Mouse (Mus musculus): ENCODE results near the gene Catip. TPM values are rescaled to one million over a fixed set of nuclear protein-coding genes. Genes with fewer than 3 reads are reported as not detected.

Gene Catip
- polyA plus RNA-seq, 1 experiment from 2014 or later, result 1.1 TPM

DNA sequence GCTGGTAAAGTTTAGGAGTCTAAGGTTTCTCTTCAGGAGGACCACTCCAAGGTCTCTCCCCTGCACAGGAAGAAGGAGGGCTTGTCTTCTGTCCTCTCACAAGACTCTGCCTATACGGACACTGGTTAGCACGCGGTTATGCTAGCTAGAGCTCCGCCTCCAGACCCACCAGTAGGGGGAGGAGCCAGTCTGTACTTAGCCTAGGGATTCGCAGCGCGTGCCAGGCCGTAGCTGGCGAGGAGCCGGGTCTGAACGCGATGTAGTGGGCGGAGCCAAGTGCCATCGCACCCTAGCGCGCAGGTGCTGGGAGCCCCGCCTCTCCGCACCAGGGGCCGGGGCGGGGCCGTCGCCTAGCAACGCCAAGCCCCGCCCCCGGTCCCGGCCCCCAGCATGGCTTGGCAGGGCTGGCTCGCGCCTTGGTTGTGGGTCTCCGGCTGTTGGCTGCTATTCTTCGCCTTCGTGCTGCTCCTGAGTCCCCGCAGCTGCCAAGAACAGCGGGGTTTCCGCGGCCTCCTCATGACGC lies 29.6 kb upstream of the Catip start:
- peak; percentile 94 for ATAC-seq (replicated peaks; ENCODE audit: extremely low read depth, insufficient read depth, low FRiP score)
- peaks cover 51% of the 10 kb centered on the region for H3K4me1 ChIP-seq (ENCODE audit: control insufficient read depth, insufficient read depth, low read length)
- H3K27ac ChIP-seq (ENCODE audit: low read length), result peak overlapping the region; percentile 91
- peak overlapping the region; percentile 63 for H3K4me3 ChIP-seq (ENCODE audit: low read length)
- no peaks in the 10 kb centered on the region for H3K9me3 ChIP-seq (replicated peaks; ENCODE audit: control insufficient read depth, low read length)
- H3K27me3 ChIP-seq (ENCODE audit: control insufficient read depth, insufficient read depth, low read length), result no peaks in the 10 kb centered on the region
- peaks cover 9% of the 10 kb centered on the region for H3K36me3 ChIP-seq (ENCODE audit: control insufficient read depth, insufficient read depth)
- peak overlapping the region; percentile 79 for H3K4me2 ChIP-seq (ENCODE audit: low read depth, low read length)
- H3K9ac ChIP-seq (ENCODE audit: low read length), result peak overlapping the region; percentile 73
- WGBS, result under 1% methylated on average over 36 of the region's 36 CpGs

DNA sequence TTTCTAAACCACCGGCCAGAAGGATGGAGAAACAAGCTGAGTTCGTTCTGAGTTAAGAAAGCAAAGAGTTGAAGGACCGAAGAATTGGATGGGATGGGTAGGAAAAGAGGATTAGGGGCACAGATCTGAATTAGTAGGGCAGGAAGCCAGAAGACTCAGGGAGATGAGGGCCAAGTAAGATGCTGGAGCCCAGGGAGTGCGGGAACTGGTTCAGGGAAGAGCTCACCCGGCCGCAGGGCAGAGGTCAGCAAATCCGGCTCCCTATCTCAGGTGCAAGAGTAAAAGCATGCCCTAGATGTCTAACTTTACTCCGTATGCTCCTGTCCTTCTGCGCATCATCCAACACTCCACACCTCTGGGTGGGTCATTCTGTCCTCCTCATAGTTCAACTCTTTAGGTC lies 29.0 kb upstream of the Catip start:
- Histone ChIP-seq H3K4me2 (ENCODE audit: low read depth, low read length) (peak overlapping the region; percentile 79), H3K9ac (ENCODE audit: low read length) (peak overlapping the region; percentile 73), H3K27ac (ENCODE audit: low read length) (peak overlapping the region; percentile 91), H3K4me3 (ENCODE audit: low read length) (peak overlapping the region; percentile 63), H3K4me1 (ENCODE audit: control insufficient read depth, insufficient read depth, low read length) (peaks cover 56% of the 10 kb centered on the region), H3K36me3 (ENCODE audit: control insufficient read depth, insufficient read depth) (peaks cover 6% of the 10 kb centered on the region; the same call in 1 of the 2 replicates), H3K9me3 (replicated peaks; ENCODE audit: control insufficient read depth, low read length) (no peaks in the 10 kb centered on the region), H3K27me3 (ENCODE audit: control insufficient read depth, insufficient read depth, low read length) (no peaks in the 10 kb centered on the region)
- no peak for ATAC-seq (replicated peaks; ENCODE audit: extremely low read depth, insufficient read depth, low FRiP score)
- 4% methylated on average over 9 of the region's 9 CpGs for WGBS

DNA sequence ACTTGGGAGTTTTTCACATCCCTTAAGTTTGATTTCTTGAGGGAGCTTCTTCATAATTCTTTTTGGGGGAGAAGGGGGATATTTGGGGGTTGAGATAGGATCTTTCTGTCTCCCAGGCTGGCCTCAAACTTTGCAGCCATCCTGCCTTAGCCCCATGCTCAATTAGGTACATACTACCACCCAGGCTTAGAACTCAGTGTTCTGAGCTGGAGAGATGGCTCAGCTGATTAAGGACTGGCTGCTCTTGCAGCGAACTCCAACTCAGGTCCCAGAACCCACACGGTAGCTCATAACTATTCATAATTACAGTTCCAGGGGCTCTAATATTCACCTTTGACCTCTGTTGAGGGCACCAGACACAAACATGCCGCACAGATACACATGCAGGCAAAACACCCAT lies 27.3 kb upstream of the Catip start:
- Histone ChIP-seq H3K4me3 (ENCODE audit: low read length) (no peak overlapping the region), H3K4me1 (ENCODE audit: control insufficient read depth, insufficient read depth, low read length) (peaks cover 56% of the 10 kb centered on the region), H3K27ac (ENCODE audit: low read length) (peak overlapping the region; percentile 37), H3K9ac (ENCODE audit: low read length) (no peak overlapping the region), H3K36me3 (ENCODE audit: control insufficient read depth, insufficient read depth) (no peaks in the 10 kb centered on the region), H3K9me3 (replicated peaks; ENCODE audit: control insufficient read depth, low read length) (no peaks in the 10 kb centered on the region), H3K27me3 (ENCODE audit: control insufficient read depth, insufficient read depth, low read length) (no peaks in the 10 kb centered on the region), H3K4me2 (ENCODE audit: low read depth, low read length) (peak overlapping the region; percentile 26)
- ATAC-seq (replicated peaks; ENCODE audit: extremely low read depth, insufficient read depth, low FRiP score), result no peak
- WGBS, result 83% methylated on average over 3 of the region's 3 CpGs

DNA sequence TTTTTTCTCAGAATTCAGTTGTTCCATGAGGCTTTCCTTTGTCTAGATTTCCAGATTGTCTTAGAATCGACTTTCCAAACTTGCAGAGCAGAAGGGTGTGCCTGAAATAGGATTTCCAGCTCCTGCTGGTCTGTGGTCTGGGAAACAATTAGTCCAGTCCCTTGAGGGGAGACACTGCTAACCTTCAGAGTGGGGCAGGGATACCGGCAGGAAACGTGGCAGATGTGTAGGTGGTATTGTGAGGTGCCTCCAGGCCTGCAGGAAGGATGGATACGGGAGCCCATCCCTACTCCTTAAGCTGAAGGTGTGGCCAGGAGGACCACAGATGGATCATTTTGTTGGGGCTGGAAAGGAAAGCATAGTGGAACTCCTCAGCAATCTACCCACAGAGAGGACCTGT lies 26.9 kb upstream of the Catip start:
- Histone ChIP-seq H3K4me3 (ENCODE audit: low read length) (no peak overlapping the region), H3K27me3 (ENCODE audit: control insufficient read depth, insufficient read depth, low read length) (no peaks in the 10 kb centered on the region), H3K27ac (ENCODE audit: low read length) (peak overlapping the region; percentile 37; the same call in 1 of the 2 replicates), H3K36me3 (ENCODE audit: control insufficient read depth, insufficient read depth) (no peaks in the 10 kb centered on the region), H3K4me1 (ENCODE audit: control insufficient read depth, insufficient read depth, low read length) (peaks cover 55% of the 10 kb centered on the region), H3K4me2 (ENCODE audit: low read depth, low read length) (no peak overlapping the region; the same call in 1 of the 2 replicates), H3K9me3 (replicated peaks; ENCODE audit: control insufficient read depth, low read length) (no peaks in the 10 kb centered on the region), H3K9ac (ENCODE audit: low read length) (no peak overlapping the region)
- ATAC-seq (replicated peaks; ENCODE audit: extremely low read depth, insufficient read depth, low FRiP score), result no peak
- 58% methylated on average over 4 of the region's 4 CpGs for WGBS

DNA sequence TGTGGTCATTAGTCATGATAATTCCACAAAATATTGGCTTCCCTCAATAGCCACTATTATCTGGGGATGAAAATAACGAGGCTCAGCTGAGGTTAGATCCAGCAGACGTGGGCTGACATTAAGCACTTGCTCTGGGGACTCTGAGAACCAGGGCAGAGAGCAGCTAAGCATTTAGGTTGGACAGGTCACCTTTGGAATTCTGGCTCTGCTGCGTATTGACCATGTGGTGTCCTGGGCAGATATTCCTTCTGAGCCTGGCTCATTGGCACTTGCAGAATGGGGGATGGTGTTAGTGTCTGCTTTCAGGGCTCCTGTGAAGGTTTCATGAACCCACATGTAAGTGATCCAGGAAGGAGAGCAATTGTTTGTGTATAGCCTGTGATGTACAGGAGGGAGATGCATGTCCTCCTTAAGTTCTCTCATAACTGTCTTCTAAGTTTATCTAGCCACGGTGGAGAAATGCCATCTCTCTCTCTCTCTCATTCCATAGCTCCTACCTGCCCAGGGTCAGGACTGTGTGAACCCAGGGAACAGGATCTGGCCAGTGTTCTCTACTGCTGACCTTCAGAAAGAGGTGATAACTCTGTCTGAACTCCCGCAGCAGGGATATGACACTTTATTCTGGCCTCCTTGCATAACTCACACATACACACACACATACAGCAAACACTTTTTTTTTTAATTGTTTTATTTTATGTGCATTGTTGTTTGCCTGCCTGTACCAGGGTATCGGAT lies 26.3 kb upstream of the Catip start:
- 62% methylated on average over 6 of the region's 6 CpGs for WGBS
- Histone ChIP-seq H3K36me3 (ENCODE audit: control insufficient read depth, insufficient read depth) (no peaks in the 10 kb centered on the region), H3K27me3 (ENCODE audit: control insufficient read depth, insufficient read depth, low read length) (no peaks in the 10 kb centered on the region), H3K9me3 (replicated peaks; ENCODE audit: control insufficient read depth, low read length) (no peaks in the 10 kb centered on the region), H3K4me2 (ENCODE audit: low read depth, low read length) (no peak overlapping the region), H3K9ac (ENCODE audit: low read length) (no peak overlapping the region), H3K4me3 (ENCODE audit: low read length) (no peak overlapping the region), H3K27ac (ENCODE audit: low read length) (0 out of 2 replicates have a peak overlapping the region, but pooled peaks have one; percentile 10), H3K4me1 (ENCODE audit: control insufficient read depth, insufficient read depth, low read length) (peaks cover 49% of the 10 kb centered on the region)
- ATAC-seq (replicated peaks; ENCODE audit: extremely low read depth, insufficient read depth, low FRiP score), result no peak

DNA sequence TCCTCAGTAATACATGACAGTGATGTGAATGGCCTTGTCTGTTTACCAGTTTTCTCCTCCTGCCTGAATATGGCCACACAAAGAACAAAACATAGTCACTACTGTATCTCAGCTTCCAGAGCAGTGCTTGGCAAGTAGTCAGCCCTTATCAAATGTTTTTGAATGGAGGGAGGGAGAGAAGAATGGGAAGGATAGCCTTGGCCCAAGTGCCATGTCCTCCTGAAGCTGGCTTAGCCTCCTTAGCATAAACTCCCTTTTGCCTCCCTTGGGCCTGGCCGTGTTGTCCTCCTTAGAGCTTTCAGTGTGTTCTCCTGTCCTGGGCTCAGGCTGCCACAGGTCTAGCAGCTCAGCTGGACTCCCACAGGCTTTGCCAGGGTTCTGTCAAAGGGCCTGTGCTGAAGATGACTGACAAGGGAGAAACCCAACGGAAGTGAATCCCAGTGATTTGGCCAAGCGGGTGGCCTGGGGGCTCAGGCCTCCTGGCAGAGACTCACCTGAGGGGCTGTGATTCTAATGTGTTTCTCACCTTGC lies 24.6 kb upstream of the Catip start:
- H3K4me1 ChIP-seq (ENCODE audit: control insufficient read depth, insufficient read depth, low read length), result peaks cover 34% of the 10 kb centered on the region

DNA sequence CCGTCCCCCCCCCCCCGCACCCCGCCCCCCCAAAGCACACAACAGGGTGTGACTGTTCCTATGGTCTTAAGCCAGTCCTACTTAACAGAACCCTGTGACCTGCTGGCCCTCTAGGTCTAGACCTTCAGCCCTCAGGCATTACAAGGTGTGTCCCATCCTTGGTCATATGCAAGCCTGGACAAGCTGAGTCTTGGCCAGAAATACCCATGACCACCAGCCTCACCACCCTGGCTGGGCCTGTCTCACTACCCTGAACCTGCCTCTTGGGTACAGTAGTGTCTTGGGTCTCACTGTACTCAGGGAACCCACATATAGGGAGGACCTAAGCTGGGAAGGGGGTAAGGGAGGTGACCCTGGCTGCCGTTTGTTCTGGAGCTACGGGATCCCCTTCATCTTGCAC lies 23.9 kb upstream of the Catip start:
- no peaks in the 10 kb centered on the region for H3K9me3 ChIP-seq (replicated peaks; ENCODE audit: control insufficient read depth, low read length)
- H3K27ac ChIP-seq (ENCODE audit: low read length), result no peak overlapping the region
- no peak overlapping the region for H3K4me2 ChIP-seq (ENCODE audit: low read depth, low read length)
- WGBS, result 70% methylated on average over 5 of the region's 5 CpGs
- peaks cover 35% of the 10 kb centered on the region for H3K4me1 ChIP-seq (ENCODE audit: control insufficient read depth, insufficient read depth, low read length)
- H3K27me3 ChIP-seq (ENCODE audit: control insufficient read depth, insufficient read depth, low read length), result no peaks in the 10 kb centered on the region
- no peaks in the 10 kb centered on the region for H3K36me3 ChIP-seq (ENCODE audit: control insufficient read depth, insufficient read depth)
- H3K9ac ChIP-seq (ENCODE audit: low read length), result no peak overlapping the region
- H3K4me3 ChIP-seq (ENCODE audit: low read length), result no peak overlapping the region
- no peak for ATAC-seq (replicated peaks; ENCODE audit: extremely low read depth, insufficient read depth, low FRiP score)

More for the DNA sequence above, 24.6 kb upstream of the Catip start:
- Histone ChIP-seq H3K4me3 (ENCODE audit: low read length) (no peak overlapping the region), H3K9ac (ENCODE audit: low read length) (peak overlapping the region; percentile 30; the same call in 1 of the 2 replicates), H3K36me3 (ENCODE audit: control insufficient read depth, insufficient read depth) (no peaks in the 10 kb centered on the region), H3K4me2 (ENCODE audit: low read depth, low read length) (no peak overlapping the region), H3K9me3 (replicated peaks; ENCODE audit: control insufficient read depth, low read length) (no peaks in the 10 kb centered on the region), H3K27me3 (ENCODE audit: control insufficient read depth, insufficient read depth, low read length) (no peaks in the 10 kb centered on the region), H3K27ac (ENCODE audit: low read length) (peak overlapping the region; percentile 82)
- 65% methylated on average over 3 of the region's 3 CpGs for WGBS
- ATAC-seq (replicated peaks; ENCODE audit: extremely low read depth, insufficient read depth, low FRiP score), result no peak

DNA sequence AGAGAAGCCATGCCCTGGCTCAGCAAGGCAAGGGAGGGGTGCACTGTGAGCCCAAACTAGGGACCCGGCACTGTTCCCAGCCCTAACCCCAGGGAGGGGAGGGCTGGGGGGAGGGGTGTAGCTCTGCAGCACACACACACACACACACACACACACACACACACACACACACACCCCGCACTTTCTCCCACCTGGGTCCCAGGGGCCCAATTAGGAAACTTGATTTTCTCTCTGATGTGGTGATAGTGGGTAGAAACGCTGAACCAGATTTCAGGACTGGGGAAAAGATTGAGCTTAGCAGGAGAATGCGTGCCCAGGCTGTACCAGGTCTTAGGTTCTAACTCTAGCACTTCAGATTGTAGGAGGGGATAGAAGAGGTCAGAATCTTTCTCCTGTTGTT lies 23.3 kb upstream of the Catip start:
- Histone ChIP-seq H3K27me3 (ENCODE audit: control insufficient read depth, insufficient read depth, low read length) (no peaks in the 10 kb centered on the region), H3K4me2 (ENCODE audit: low read depth, low read length) (no peak overlapping the region), H3K9ac (ENCODE audit: low read length) (no peak overlapping the region), H3K4me1 (ENCODE audit: control insufficient read depth, insufficient read depth, low read length) (peaks cover 33% of the 10 kb centered on the region), H3K4me3 (ENCODE audit: low read length) (no peak overlapping the region), H3K36me3 (ENCODE audit: control insufficient read depth, insufficient read depth) (no peaks in the 10 kb centered on the region), H3K27ac (ENCODE audit: low read length) (no peak overlapping the region), H3K9me3 (replicated peaks; ENCODE audit: control insufficient read depth, low read length) (no peaks in the 10 kb centered on the region)
- ATAC-seq (replicated peaks; ENCODE audit: extremely low read depth, insufficient read depth, low FRiP score), result no peak
- 59% methylated on average over 4 of the region's 4 CpGs for WGBS

DNA sequence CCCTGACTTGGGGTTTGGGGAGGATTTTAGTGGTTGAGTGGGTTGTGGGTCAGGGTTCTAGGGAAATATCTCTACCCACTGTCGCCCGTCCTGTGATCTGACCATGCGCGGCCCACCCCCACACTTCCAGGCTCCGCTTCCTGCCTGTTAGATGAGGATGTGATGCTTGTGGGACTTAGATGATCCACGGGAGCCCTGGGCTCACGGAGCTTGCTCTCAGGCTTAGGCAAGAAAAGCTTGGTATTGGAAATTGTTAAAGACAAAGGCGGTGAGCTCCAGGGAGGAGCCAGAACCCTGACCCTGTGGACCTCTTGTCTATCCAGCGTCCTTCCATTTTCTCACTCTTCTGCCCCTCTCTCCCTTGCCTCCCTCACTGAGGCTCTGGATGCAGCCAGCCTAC lies 22.0 kb upstream of the Catip start:
- Histone ChIP-seq H3K4me1 (ENCODE audit: control insufficient read depth, insufficient read depth, low read length) (peaks cover 26% of the 10 kb centered on the region), H3K27ac (ENCODE audit: low read length) (no peak overlapping the region), H3K36me3 (ENCODE audit: control insufficient read depth, insufficient read depth) (no peaks in the 10 kb centered on the region), H3K4me3 (ENCODE audit: low read length) (no peak overlapping the region), H3K9ac (ENCODE audit: low read length) (no peak overlapping the region), H3K27me3 (ENCODE audit: control insufficient read depth, insufficient read depth, low read length) (no peaks in the 10 kb centered on the region), H3K9me3 (replicated peaks; ENCODE audit: control insufficient read depth, low read length) (no peaks in the 10 kb centered on the region), H3K4me2 (ENCODE audit: low read depth, low read length) (no peak overlapping the region)
- ATAC-seq (replicated peaks; ENCODE audit: extremely low read depth, insufficient read depth, low FRiP score), result no peak
- WGBS, result 87% methylated on average over 9 of the region's 9 CpGs
